Mouse (Mus musculus): ENCODE measurements around the gene Hectd2. TPM values are rescaled to one million over a fixed set of nuclear protein-coding genes. Genes with fewer than 3 reads are reported as not detected.

Hectd2 gene
- polyA plus RNA-seq, 1 experiment from 2014 or later = 2.2 TPM

GRCm38 (mm10) chr19:36575159-36575558, 20.7 kb downstream of the Hectd2 start:
- no peak for ATAC-seq (replicated peaks; ENCODE audit: low FRiP score)
- no peaks in the 10 kb centered on the region for H3K36me3 ChIP-seq
- no peaks in the 10 kb centered on the region for H3K9me3 ChIP-seq (replicated peaks)
- no peak overlapping the region for H3K4me2 ChIP-seq
- no peak overlapping the region for H3K9ac ChIP-seq
- 84% methylated on average over 6 of the region's 6 CpGs for WGBS
- no peaks in the 10 kb centered on the region for H3K4me1 ChIP-seq
- no peaks in the 10 kb centered on the region for H3K27me3 ChIP-seq
- H3K27ac ChIP-seq = no peak overlapping the region
- no peak overlapping the region for H3K4me3 ChIP-seq (replicated peaks)

GRCm38 (mm10) chr19:36580874-36581273, 26.4 kb downstream of the Hectd2 start:
- Histone ChIP-seq H3K9me3 (replicated peaks) (no peaks in the 10 kb centered on the region), H3K36me3 (no peaks in the 10 kb centered on the region), H3K27ac (no peak overlapping the region), H3K4me3 (replicated peaks) (no peak overlapping the region), H3K4me2 (no peak overlapping the region), H3K4me1 (no peaks in the 10 kb centered on the region), H3K27me3 (no peaks in the 10 kb centered on the region), H3K9ac (no peak overlapping the region)
- ATAC-seq (replicated peaks; ENCODE audit: low FRiP score) = no peak
- WGBS = 66% methylated on average over 3 of the region's 3 CpGs

- no peak overlapping the region for H3K9ac ChIP-seq
- H3K9me3 ChIP-seq (replicated peaks) = no peaks in the 10 kb centered on the region
- H3K27ac ChIP-seq = no peak overlapping the region
- 86% methylated on average over 1 of the region's 1 CpGs for WGBS
- ATAC-seq (replicated peaks; ENCODE audit: low FRiP score) = no peak
- no peak overlapping the region for H3K4me2 ChIP-seq
- no peaks in the 10 kb centered on the region for H3K4me1 ChIP-seq
- no peaks in the 10 kb centered on the region for H3K36me3 ChIP-seq
- no peaks in the 10 kb centered on the region for H3K27me3 ChIP-seq
- H3K4me3 ChIP-seq (replicated peaks) = no peak overlapping the region
Measured at GRCm38 (mm10) chr19:36582116-36582515, 27.7 kb downstream of the Hectd2 start.

- WGBS = 91% methylated on average over 1 of the region's 1 CpGs
- no peak overlapping the region for H3K4me2 ChIP-seq
- no peaks in the 10 kb centered on the region for H3K27me3 ChIP-seq
- H3K36me3 ChIP-seq = no peaks in the 10 kb centered on the region
- H3K4me1 ChIP-seq = no peaks in the 10 kb centered on the region
- no peaks in the 10 kb centered on the region for H3K9me3 ChIP-seq (replicated peaks)
- no peak overlapping the region for H3K9ac ChIP-seq
- no peak overlapping the region for H3K27ac ChIP-seq
- ATAC-seq (replicated peaks; ENCODE audit: low FRiP score) = no peak
- H3K4me3 ChIP-seq (replicated peaks) = no peak overlapping the region
Measured at GRCm38 (mm10) chr19:36585505-36585904, 31.1 kb downstream of the Hectd2 start.

- no peaks in the 10 kb centered on the region for H3K27me3 ChIP-seq
- ATAC-seq (replicated peaks; ENCODE audit: low FRiP score) = no peak
- no peak overlapping the region for H3K4me2 ChIP-seq
- H3K27ac ChIP-seq = no peak overlapping the region
- H3K4me3 ChIP-seq (replicated peaks) = no peak overlapping the region
- H3K9me3 ChIP-seq (replicated peaks) = no peaks in the 10 kb centered on the region
- no peak overlapping the region for H3K9ac ChIP-seq
- no peaks in the 10 kb centered on the region for H3K4me1 ChIP-seq
- no peaks in the 10 kb centered on the region for H3K36me3 ChIP-seq
- 97% methylated on average over 1 of the region's 1 CpGs for WGBS
Measured at GRCm38 (mm10) chr19:36594409-36594808, 40.0 kb downstream of the Hectd2 start.

GRCm38 (mm10) chr19:36601869-36602268, 47.4 kb downstream of the Hectd2 start:
- no peaks in the 10 kb centered on the region for H3K36me3 ChIP-seq
- H3K4me2 ChIP-seq = no peak overlapping the region
- H3K4me1 ChIP-seq = no peaks in the 10 kb centered on the region
- WGBS = 92% methylated on average over 8 of the region's 8 CpGs
- H3K27me3 ChIP-seq = no peaks in the 10 kb centered on the region
- ATAC-seq (replicated peaks; ENCODE audit: low FRiP score) = no peak
- H3K27ac ChIP-seq = no peak overlapping the region
- H3K4me3 ChIP-seq (replicated peaks) = no peak overlapping the region
- no peaks in the 10 kb centered on the region for H3K9me3 ChIP-seq (replicated peaks)
- no peak overlapping the region for H3K9ac ChIP-seq

- H3K9me3 ChIP-seq (replicated peaks) = no peaks in the 10 kb centered on the region
- H3K27me3 ChIP-seq = no peaks in the 10 kb centered on the region
- H3K4me2 ChIP-seq = no peak overlapping the region
- H3K27ac ChIP-seq = no peak overlapping the region
- H3K4me3 ChIP-seq (replicated peaks) = no peak overlapping the region
- H3K36me3 ChIP-seq = no peaks in the 10 kb centered on the region
- no peaks in the 10 kb centered on the region for H3K4me1 ChIP-seq
- ATAC-seq (replicated peaks; ENCODE audit: low FRiP score) = 0 out of 2 replicates have a peak, but pooled peaks have one; percentile 33
- no peak overlapping the region for H3K9ac ChIP-seq
- WGBS = 64% methylated on average over 11 of the region's 11 CpGs
Measured at GRCm38 (mm10) chr19:36602535-36603312, 48.3 kb downstream of the Hectd2 start.

GRCm38 (mm10) chr19:36606270-36606669, 51.8 kb downstream of the Hectd2 start:
- no peak overlapping the region for H3K4me2 ChIP-seq
- H3K9me3 ChIP-seq (replicated peaks) = no peaks in the 10 kb centered on the region
- no peak overlapping the region for H3K9ac ChIP-seq
- H3K27ac ChIP-seq = no peak overlapping the region
- H3K36me3 ChIP-seq = no peaks in the 10 kb centered on the region
- WGBS = 52% methylated on average over 1 of the region's 1 CpGs
- no peaks in the 10 kb centered on the region for H3K4me1 ChIP-seq
- no peak for ATAC-seq (replicated peaks; ENCODE audit: low FRiP score)
- H3K27me3 ChIP-seq = no peaks in the 10 kb centered on the region
- H3K4me3 ChIP-seq (replicated peaks) = no peak overlapping the region

- no peaks in the 10 kb centered on the region for H3K27me3 ChIP-seq
Measured at GRCm38 (mm10) chr19:36609229-36609628, 54.8 kb downstream of the Hectd2 start.

GRCm38 (mm10) chr19:36610309-36610708, 55.9 kb downstream of the Hectd2 start:
- H3K36me3 ChIP-seq = no peaks in the 10 kb centered on the region

More at GRCm38 (mm10) chr19:36609229-36609628, 54.8 kb downstream of the Hectd2 start:
- H3K27ac ChIP-seq = no peak overlapping the region
- H3K36me3 ChIP-seq = no peaks in the 10 kb centered on the region
- H3K4me2 ChIP-seq = no peak overlapping the region
- H3K4me3 ChIP-seq (replicated peaks) = no peak overlapping the region
- H3K4me1 ChIP-seq = no peaks in the 10 kb centered on the region
- H3K9me3 ChIP-seq (replicated peaks) = no peaks in the 10 kb centered on the region
- no peak for ATAC-seq (replicated peaks; ENCODE audit: low FRiP score)
- WGBS = 54% methylated on average over 3 of the region's 3 CpGs
- no peak overlapping the region for H3K9ac ChIP-seq

GRCm38 (mm10) chr19:36625906-36626305, 71.5 kb downstream of the Hectd2 start:
- no peak for ATAC-seq (replicated peaks; ENCODE audit: low FRiP score)
- WGBS = 100% methylated on average over 1 of the region's 1 CpGs
- Histone ChIP-seq H3K4me1 (0 out of 2 replicates have a peak, but pooled peaks cover 3% of the 10 kb centered on the region), H3K27ac (no peak overlapping the region), H3K4me2 (no peak overlapping the region), H3K36me3 (no peaks in the 10 kb centered on the region), H3K9ac (no peak overlapping the region), H3K9me3 (replicated peaks) (no peaks in the 10 kb centered on the region), H3K27me3 (no peaks in the 10 kb centered on the region), H3K4me3 (replicated peaks) (no peak overlapping the region)

More at GRCm38 (mm10) chr19:36610309-36610708, 55.9 kb downstream of the Hectd2 start:
- no peaks in the 10 kb centered on the region for H3K9me3 ChIP-seq (replicated peaks)
- H3K4me3 ChIP-seq (replicated peaks) = no peak overlapping the region
- H3K27me3 ChIP-seq = no peaks in the 10 kb centered on the region
- no peak overlapping the region for H3K27ac ChIP-seq
- no peak overlapping the region for H3K4me2 ChIP-seq
- no peak overlapping the region for H3K9ac ChIP-seq
- 67% methylated on average over 2 of the region's 2 CpGs for WGBS
- no peaks in the 10 kb centered on the region for H3K4me1 ChIP-seq
- ATAC-seq (replicated peaks; ENCODE audit: low FRiP score) = no peak

GRCm38 (mm10) chr19:36626881-36627280, 72.4 kb downstream of the Hectd2 start:
- 88% methylated on average over 4 of the region's 4 CpGs for WGBS

More at GRCm38 (mm10) chr19:36626881-36627280, 72.4 kb downstream of the Hectd2 start:
- no peak overlapping the region for H3K9ac ChIP-seq
- no peak overlapping the region for H3K4me3 ChIP-seq (replicated peaks)
- H3K4me2 ChIP-seq = no peak overlapping the region
- ATAC-seq (replicated peaks; ENCODE audit: low FRiP score) = no peak
- H3K27me3 ChIP-seq = no peaks in the 10 kb centered on the region
- no peak overlapping the region for H3K27ac ChIP-seq
- no peaks in the 10 kb centered on the region for H3K9me3 ChIP-seq (replicated peaks)
- H3K36me3 ChIP-seq = no peaks in the 10 kb centered on the region
- 0 out of 2 replicates have a peak, but pooled peaks cover 3% of the 10 kb centered on the region for H3K4me1 ChIP-seq

Measured in kidney, embryonic 15.5 days (tissue).